Mouse (Mus musculus): Measurements from ENCODE around the gene Chrd. TPM values are rescaled to one million over a fixed set of nuclear protein-coding genes. Genes with fewer than 3 reads are reported as not detected.
A peak's percentile ranks its signal among the peaks of the same experiment; 100 is the strongest.

Gene Chrd
- polyA plus RNA-seq, 1 experiment, result not detected

DNA sequence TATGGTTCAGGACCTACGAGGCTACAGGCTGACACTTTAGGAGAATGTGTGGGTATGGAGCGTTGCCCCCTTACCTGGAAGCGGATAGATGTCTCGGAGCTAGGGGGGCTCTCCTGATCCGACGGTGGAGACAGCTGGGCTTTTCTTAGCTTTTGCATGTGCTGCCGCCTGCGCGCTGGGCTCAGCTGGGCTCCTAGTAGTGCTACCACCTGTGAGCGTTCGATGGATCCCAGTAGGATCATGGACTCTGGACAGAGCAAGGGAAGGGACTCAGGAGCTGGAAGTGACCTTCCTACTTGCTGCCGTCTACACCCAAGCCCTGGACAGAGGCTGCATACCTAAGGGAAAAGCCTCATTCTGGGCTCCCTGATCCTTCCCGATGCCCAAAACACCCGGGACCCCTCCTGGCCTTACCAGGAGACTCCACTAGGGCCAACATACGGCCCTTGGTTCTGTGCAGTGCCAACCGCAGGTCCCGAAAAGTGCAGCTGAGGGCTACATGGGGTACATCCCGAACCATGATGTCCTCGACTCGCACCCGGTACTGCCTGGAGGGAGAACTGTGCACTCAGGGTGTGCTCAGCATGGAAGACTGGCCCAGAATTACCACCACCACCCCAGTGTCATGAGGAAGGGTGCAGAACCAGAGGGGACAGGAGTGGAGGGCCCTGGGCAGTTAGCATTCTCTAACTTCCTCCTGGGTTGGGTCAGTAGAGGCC is 24.5 kb upstream of the Chrd start:
- 91% methylated on average over 21 of the region's 21 CpGs for WGBS
- Histone ChIP-seq H3K27ac (ENCODE audit: insufficient read depth, low read depth, low read length) (no peak overlapping the region), H3K4me3 (ENCODE audit: insufficient read depth, low read depth, low read length) (no peak overlapping the region), H3K4me1 (ENCODE audit: control insufficient read depth, insufficient read depth, low read length) (peaks cover 17% of the 10 kb centered on the region)
- TF ChIP-seq POLR2A (IDR thresholded peaks at IDR 0.05; ENCODE audit: insufficient read depth, low read depth, low read length), result no peak
- TF ChIP-seq CTCF (IDR thresholded peaks at IDR 0.05; ENCODE audit: insufficient read depth, low read depth, low read length), result no peak

DNA sequence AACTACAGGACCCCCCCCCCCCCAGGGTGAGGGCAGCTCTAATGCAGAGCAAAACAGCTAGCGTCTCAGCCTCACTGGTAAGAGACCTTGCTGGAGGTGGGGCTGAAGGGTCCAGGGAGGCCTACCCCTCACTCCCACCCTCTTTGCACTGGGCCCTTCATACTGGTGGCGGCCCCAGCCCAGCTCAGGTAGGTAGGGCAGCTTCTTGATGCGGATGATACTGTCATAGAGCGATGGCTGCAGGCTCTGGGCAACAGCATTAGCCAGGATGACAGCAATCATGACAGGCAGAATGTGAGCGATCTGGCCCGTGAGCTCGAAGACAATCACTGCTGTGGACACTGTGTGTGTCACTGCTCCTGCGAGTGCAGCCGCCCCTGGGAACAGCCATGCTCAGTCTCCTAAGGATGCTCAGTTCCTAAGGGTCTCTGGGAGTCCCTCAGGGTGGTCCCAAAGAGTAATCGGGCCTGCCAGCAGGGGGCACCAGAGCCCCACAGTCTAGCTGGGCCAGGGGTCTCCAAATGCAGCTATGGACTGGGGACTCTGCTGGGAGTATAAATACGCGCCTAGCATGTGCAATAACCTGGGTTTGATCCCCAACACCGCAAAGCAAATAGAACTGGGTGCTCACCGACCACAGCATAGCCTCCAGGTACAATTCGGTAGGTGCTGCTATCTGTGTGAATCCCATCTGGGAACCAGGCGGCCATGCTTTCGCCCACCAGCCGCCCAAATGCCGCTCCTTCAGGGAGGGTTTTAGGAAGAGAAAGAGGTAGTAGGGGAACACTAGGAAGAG is 23.8 kb upstream of the Chrd start:
- no peak overlapping the region for H3K27ac ChIP-seq (ENCODE audit: insufficient read depth, low read depth, low read length)
- WGBS, result 76% methylated on average over 19 of the region's 19 CpGs
- peaks cover 24% of the 10 kb centered on the region for H3K4me1 ChIP-seq (ENCODE audit: control insufficient read depth, insufficient read depth, low read length)

DNA sequence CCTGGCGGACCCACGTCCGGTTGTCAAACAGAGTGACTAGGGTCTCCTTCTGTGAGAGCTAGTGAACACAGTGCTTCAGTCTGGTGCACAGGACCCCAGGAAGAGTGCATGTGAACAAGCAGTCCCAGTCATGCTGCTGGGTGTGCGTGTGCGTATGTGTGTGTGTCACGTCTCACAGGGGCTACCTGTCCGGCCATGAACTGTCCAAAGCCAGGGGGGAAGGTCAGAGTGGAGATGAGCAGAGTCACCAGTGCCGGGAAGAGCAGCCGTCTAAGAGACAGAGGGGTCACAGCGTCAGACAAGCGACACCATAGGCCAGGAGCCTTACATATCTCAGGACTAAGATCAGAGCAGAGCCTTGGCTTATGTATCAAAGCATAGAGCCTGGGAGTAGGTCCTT is 22.6 kb upstream of the Chrd start:
- no peak overlapping the region for H3K27ac ChIP-seq (ENCODE audit: insufficient read depth, low read depth, low read length)
- H3K4me3 ChIP-seq (ENCODE audit: insufficient read depth, low read depth, low read length), result no peak overlapping the region
- TF ChIP-seq POLR2A (IDR thresholded peaks at IDR 0.05; ENCODE audit: insufficient read depth, low read depth, low read length) (no peak), CTCF (IDR thresholded peaks at IDR 0.05; ENCODE audit: insufficient read depth, low read depth, low read length) (no peak)
- 93% methylated on average over 11 of the region's 11 CpGs for whole genome bisulfite sequencing
- peaks cover 35% of the 10 kb centered on the region for H3K4me1 ChIP-seq (ENCODE audit: control insufficient read depth, insufficient read depth, low read length)

More for the DNA sequence above, 23.8 kb upstream of the Chrd start:
- no peak overlapping the region for H3K4me3 ChIP-seq (ENCODE audit: insufficient read depth, low read depth, low read length)
- TF ChIP-seq CTCF (IDR thresholded peaks at IDR 0.05; ENCODE audit: insufficient read depth, low read depth, low read length), result peak; percentile 76
- no peak for TF ChIP-seq POLR2A (IDR thresholded peaks at IDR 0.05; ENCODE audit: insufficient read depth, low read depth, low read length)

DNA sequence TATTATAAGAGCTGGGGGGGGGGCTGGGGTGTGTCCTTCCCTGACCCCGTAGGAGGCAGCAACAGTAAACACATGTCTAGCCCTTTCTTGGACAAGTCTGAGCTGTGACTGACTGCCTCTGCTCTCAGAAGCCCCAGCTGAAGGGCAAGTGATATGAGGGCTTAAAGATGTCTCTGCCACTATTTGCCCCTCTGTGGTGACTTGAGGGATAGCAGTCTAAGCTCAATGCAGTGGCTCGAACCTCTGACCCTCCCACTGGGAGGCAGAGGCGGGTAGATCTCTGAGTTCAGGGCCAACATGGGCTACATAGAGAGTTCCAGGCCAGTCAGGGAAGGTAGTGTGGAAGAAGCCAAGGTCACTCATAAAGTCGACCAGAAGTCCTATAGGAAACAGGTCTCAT is 22.1 kb upstream of the Chrd start:
- Histone ChIP-seq H3K27ac (ENCODE audit: insufficient read depth, low read depth, low read length) (no peak overlapping the region), H3K4me3 (ENCODE audit: insufficient read depth, low read depth, low read length) (no peak overlapping the region), H3K4me1 (ENCODE audit: control insufficient read depth, insufficient read depth, low read length) (peaks cover 35% of the 10 kb centered on the region)
- 72% methylated on average over 4 of the region's 4 CpGs for WGBS
- TF ChIP-seq CTCF (IDR thresholded peaks at IDR 0.05; ENCODE audit: insufficient read depth, low read depth, low read length) (no peak), POLR2A (IDR thresholded peaks at IDR 0.05; ENCODE audit: insufficient read depth, low read depth, low read length) (no peak)

DNA sequence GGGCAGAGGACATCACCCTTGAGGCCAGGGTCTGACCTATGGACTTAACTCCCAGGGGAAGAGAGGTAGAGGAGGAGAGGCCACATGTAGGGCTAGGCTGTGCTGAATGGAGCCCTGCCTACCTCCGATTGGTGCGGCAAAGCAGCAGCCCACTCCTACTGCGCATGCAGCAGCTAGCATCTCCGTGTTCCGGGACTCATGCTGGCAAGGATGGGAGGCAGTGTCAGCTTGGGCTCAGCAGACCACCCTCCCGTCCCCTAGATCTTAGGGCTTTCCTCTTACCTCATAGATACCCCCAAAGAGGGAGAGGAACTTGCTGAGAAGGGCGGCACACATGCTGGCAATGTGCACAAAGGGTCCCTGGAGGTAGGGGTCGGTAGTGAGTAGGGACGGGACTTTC is 20.7 kb upstream of the Chrd start:
- 80% methylated on average over 9 of the region's 9 CpGs for WGBS

DNA sequence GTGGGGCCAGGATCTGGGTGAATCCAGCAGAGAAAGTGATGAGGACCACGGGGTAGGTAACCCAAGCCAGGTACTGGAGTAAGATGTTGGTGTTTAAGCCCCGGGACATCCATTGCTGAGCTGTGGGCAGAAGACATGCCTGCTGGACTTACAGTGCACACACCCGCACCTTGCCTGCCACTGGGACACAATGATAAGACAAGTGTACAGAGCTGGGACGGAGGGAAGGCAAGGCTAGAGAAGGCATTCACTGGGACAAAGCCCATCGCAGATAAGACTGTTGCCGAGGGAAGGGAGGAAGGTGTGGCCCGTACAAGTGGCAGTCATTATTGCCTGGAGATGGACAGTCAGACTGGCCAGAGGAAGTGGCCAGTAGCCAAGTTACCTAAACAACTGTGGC is 20.0 kb upstream of the Chrd start:
- Histone ChIP-seq H3K4me1 (ENCODE audit: control insufficient read depth, insufficient read depth, low read length) (peaks cover 24% of the 10 kb centered on the region), H3K4me3 (ENCODE audit: insufficient read depth, low read depth, low read length) (no peak overlapping the region), H3K27ac (ENCODE audit: insufficient read depth, low read depth, low read length) (no peak overlapping the region)
- no peak for TF ChIP-seq CTCF (IDR thresholded peaks at IDR 0.05; ENCODE audit: insufficient read depth, low read depth, low read length)
- no peak for TF ChIP-seq POLR2A (IDR thresholded peaks at IDR 0.05; ENCODE audit: insufficient read depth, low read depth, low read length)
- 85% methylated on average over 7 of the region's 7 CpGs for WGBS

More for the DNA sequence above, 20.7 kb upstream of the Chrd start:
- no peak overlapping the region for H3K4me3 ChIP-seq (ENCODE audit: insufficient read depth, low read depth, low read length)
- peaks cover 30% of the 10 kb centered on the region for H3K4me1 ChIP-seq (ENCODE audit: control insufficient read depth, insufficient read depth, low read length)
- H3K27ac ChIP-seq (ENCODE audit: insufficient read depth, low read depth, low read length), result no peak overlapping the region
- TF ChIP-seq POLR2A (IDR thresholded peaks at IDR 0.05; ENCODE audit: insufficient read depth, low read depth, low read length), result no peak
- TF ChIP-seq CTCF (IDR thresholded peaks at IDR 0.05; ENCODE audit: insufficient read depth, low read depth, low read length), result no peak

DNA sequence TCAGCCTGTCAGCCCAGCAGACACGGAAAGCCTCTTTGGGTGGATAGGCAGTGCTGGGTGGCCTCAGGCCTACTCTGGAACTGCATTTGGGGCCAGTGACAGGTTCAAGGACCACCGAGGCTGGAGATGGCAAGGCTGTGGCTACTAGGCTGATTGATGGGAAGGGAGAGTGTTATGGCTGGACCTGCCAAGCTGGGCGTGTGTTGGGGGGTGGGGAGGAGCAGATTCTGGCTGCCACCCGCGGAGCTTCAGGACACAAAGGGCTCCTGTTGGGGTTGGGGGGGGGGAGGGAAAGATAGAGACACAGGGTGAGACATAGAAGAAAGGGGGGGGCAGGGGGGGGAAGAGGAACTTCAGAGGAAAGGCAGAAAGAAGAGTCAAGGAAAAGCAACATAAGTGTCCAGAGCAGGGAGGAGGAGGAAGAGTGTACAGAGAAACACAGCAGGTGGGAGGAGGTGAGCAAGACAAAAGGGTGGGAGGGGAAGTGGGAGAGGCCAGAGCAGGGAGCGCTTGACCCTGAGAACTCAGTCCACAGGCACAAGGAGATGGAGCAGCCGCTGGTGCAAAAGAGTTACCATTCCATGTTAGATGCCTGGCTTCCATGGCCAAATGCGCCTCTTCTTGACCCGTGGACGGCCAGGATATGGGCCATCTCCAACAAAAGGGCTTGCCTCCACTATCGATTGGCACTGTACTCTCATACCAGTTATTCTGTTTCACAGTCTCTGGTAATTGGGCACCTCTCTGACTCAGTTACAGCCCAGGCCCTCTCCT is 18.4 kb upstream of the Chrd start:
- peak overlapping the region; percentile 77; the same call in 1 of the 2 replicates for H3K4me3 ChIP-seq (ENCODE audit: insufficient read depth, low read depth, low read length)
- peaks cover 25% of the 10 kb centered on the region for H3K4me1 ChIP-seq (ENCODE audit: control insufficient read depth, insufficient read depth, low read length)
- no peak overlapping the region for H3K27ac ChIP-seq (ENCODE audit: insufficient read depth, low read depth, low read length)
- no peak for TF ChIP-seq CTCF (IDR thresholded peaks at IDR 0.05; ENCODE audit: insufficient read depth, low read depth, low read length)
- no peak for TF ChIP-seq POLR2A (IDR thresholded peaks at IDR 0.05; ENCODE audit: insufficient read depth, low read depth, low read length)
- 48% methylated on average over 11 of the region's 11 CpGs for WGBS

DNA sequence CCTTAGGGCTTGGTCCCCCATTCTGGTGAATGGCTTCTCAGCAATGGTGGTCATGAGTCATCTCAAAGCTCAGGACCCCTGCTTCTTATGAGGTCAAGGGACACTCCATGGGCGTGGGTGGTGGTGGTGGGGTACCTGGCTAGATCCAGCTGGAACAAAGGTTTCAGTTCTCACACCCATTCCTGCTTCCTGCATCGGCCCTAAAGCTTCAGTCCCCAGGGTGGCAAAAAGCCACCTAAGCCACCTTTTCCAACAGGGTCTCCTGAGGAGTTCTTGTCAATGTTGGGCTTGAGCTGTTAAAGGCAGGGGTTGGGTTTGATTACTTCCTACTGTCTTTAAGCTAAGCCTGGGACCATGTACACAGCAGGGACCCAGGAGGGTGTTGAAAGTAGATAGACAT is 17.8 kb upstream of the Chrd start:
- Histone ChIP-seq H3K4me1 (ENCODE audit: control insufficient read depth, insufficient read depth, low read length) (peaks cover 25% of the 10 kb centered on the region), H3K4me3 (ENCODE audit: insufficient read depth, low read depth, low read length) (peak overlapping the region; percentile 77), H3K27ac (ENCODE audit: insufficient read depth, low read depth, low read length) (no peak overlapping the region)
- WGBS, result 74% methylated on average over 2 of the region's 2 CpGs
- TF ChIP-seq CTCF (IDR thresholded peaks at IDR 0.05; ENCODE audit: insufficient read depth, low read depth, low read length), result no peak
- no peak for TF ChIP-seq POLR2A (IDR thresholded peaks at IDR 0.05; ENCODE audit: insufficient read depth, low read depth, low read length)

Measured in olfactory bulb, adult 2 months (tissue).